Mouse (Mus musculus) midbrain, embryonic 14.5 days (tissue): Measurements from ENCODE around the gene Fam71f1. TPM values are rescaled to one million over a fixed set of nuclear protein-coding genes. Genes with fewer than 3 reads are reported as not detected.

Experiments
- ATAC-seq: fragments of 200-750 bp; cut with Nextera tagmentation; 2 replicates; pipeline ENCODE4 v1.8.0; 2017; ENCODE audit warnings: moderate number of reproducible peaks, moderate library complexity; ENCODE audit not compliant: low FRiP score, low TSS enrichment
- DNase-seq: peaks from one replicate; pipeline ENCODE4 v3.0.0-alpha.2; 2015
- H3K27ac ChIP-seq: fragments of 300-500 bp; sonication (generic); replicated peaks from 2 replicates; pipeline ENCODE4 v1.5.1; 2014; ENCODE audit warnings: mild to moderate bottlenecking, low read depth, low read length, moderate library complexity
- H3K27me3 ChIP-seq: fragments of 300-500 bp; sonication (generic); 2 replicates; pipeline ENCODE4 v1.6.1; 2014; ENCODE audit warnings: low read length, control low read depth, mixed read lengths; ENCODE audit not compliant: control insufficient read depth, insufficient read depth
- H3K36me3 ChIP-seq: fragments of 300-500 bp; sonication (generic); 2 replicates; pipeline ENCODE4 v1.6.1; 2014; ENCODE audit warnings: low read length, control low read depth; ENCODE audit not compliant: control insufficient read depth, insufficient read depth
- H3K4me1 ChIP-seq: fragments of 300-500 bp; sonication (generic); 2 replicates; pipeline ENCODE4 v1.6.1; 2014; ENCODE audit warnings: mild to moderate bottlenecking, antibody characterized with exemption, low read length, control low read depth; ENCODE audit not compliant: control insufficient read depth, insufficient read depth
- H3K4me2 ChIP-seq: fragments of 300-500 bp; sonication (generic); 2 replicates; pipeline ENCODE4 v1.6.1; 2014; ENCODE audit warnings: mild to moderate bottlenecking, low read length, moderate library complexity
- H3K4me3 ChIP-seq: fragments of 300-500 bp; sonication (generic); replicated peaks from 2 replicates; pipeline ENCODE4 v1.5.1; 2014; ENCODE audit warnings: low read depth, low read length
- H3K9ac ChIP-seq: fragments of 300-500 bp; sonication (generic); replicated peaks from 2 replicates; pipeline ENCODE4 v1.6.1; 2014; ENCODE audit warnings: mild to moderate bottlenecking, low read length, moderate library complexity
- H3K9me3 ChIP-seq: fragments of 300-500 bp; sonication (generic); 2 replicates; pipeline ENCODE4 v1.6.1; 2016; ENCODE audit warnings: low read length, control low read depth, mixed read lengths; ENCODE audit not compliant: control insufficient read depth
- WGBS: fragments of 180-500 bp; shearing (Covaris S2); extraction: QIAGEN DNeasy Blood & Tissue Kit; methylation state at CpG from one replicate; pipeline ENCODE4 v1.1.7; 2014; 5-methylcytosine and 5-hydroxymethylcytosine counted together
- polyA plus RNA-seq: library from polyadenylated mRNA; unstranded; fragments of >200 nt; fragmentation: Nextera tagmentation; extraction: Ambion mirVana; gene quantifications from 2 replicates; pipeline ENCODE4 v1.2.1, GENCODE M21; 2014

Fam71f1 gene
- polyA plus RNA-seq, 1 experiment from 2014 or later = not detected

- under 1% methylated on average over 55 of the region's 55 CpGs for WGBS
- H3K36me3 ChIP-seq = no peaks in the 10 kb centered on the region
- peaks cover 12% of the 10 kb centered on the region for H3K4me1 ChIP-seq
- peak; percentile 100 for DNase-seq
- no peaks in the 10 kb centered on the region for H3K27me3 ChIP-seq
- no peaks in the 10 kb centered on the region for H3K9me3 ChIP-seq
- peak within 1 kb of the TSS; percentile 81 for H3K4me2 ChIP-seq
- peak; percentile 100 for ATAC-seq
- H3K9ac ChIP-seq = peak within 1 kb of the TSS; percentile 76
- peak within 1 kb of the TSS; percentile 83 for H3K27ac ChIP-seq
- peak within 1 kb of the TSS; percentile 75 for H3K4me3 ChIP-seq
Observed at GRCm38 (mm10) chr6:29347665-29348370, 28.9 kb downstream of the Fam71f1 start, which contains the start of gene Calu. Gene Calu (plus strand): TSS chr6:29348069.

DNA sequence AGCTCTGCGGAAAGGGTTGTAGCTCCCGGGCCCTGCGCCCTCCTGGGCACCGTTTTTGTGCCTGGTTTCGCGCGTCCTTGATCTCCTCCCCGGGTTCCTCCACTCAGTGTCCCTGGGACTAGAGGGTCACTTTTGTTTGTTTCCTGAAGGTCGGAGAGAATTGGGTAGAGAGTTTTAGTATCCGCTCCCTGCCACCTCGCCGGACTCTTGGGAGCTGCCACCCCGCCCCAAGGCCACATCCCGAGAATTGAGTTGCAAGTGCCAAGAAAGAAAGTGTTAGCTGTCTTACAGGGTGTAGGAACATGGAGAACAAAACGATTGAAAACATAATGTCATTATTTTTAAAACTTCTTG lies 29.4 kb downstream of the Fam71f1 start:
- no peaks in the 10 kb centered on the region for H3K27me3 ChIP-seq
- DNase-seq (no peak), ATAC-seq (no peak)
- peak overlapping the region; percentile 76 for H3K9ac ChIP-seq
- H3K4me1 ChIP-seq = peaks cover 12% of the 10 kb centered on the region
- peak overlapping the region; percentile 83 for H3K27ac ChIP-seq
- under 1% methylated on average over 15 of the region's 15 CpGs for WGBS
- H3K4me2 ChIP-seq = peak overlapping the region; percentile 81
- H3K4me3 ChIP-seq = peak overlapping the region; percentile 75
- no peaks in the 10 kb centered on the region for H3K36me3 ChIP-seq
- H3K9me3 ChIP-seq = no peaks in the 10 kb centered on the region

DNA sequence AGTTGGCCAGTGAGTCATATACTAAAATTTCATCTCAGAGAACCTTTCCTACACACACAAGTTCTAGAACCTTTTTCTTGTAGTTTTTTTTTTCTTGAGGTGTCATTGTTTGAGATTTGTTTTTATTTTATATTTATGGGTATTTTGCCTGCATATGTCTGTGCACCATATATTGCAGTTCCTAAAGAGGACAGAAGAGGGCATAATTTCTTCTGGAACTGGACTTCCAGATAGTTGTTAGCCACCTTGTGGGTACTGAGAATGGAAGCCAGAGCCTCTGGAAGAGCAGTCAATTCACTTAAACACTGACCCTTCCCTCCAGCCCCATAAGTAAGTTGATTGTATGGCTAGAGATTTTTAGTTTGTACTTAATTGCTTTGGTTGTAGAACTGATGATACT lies 32.7 kb downstream of the Fam71f1 start:
- DNase-seq (peak; percentile 7), ATAC-seq (no peak)
- Histone ChIP-seq H3K9me3 (no peaks in the 10 kb centered on the region), H3K4me2 (no peak overlapping the region), H3K36me3 (peaks cover 3% of the 10 kb centered on the region; the same call in 1 of the 2 replicates), H3K4me3 (no peak overlapping the region), H3K9ac (no peak overlapping the region), H3K27ac (no peak overlapping the region), H3K27me3 (no peaks in the 10 kb centered on the region), H3K4me1 (peaks cover 12% of the 10 kb centered on the region)

GRCm38 (mm10) chr6:29352816-29353215 lies 33.9 kb downstream of the Fam71f1 start:
- Histone ChIP-seq H3K4me3 (no peak overlapping the region), H3K27ac (no peak overlapping the region), H3K27me3 (no peaks in the 10 kb centered on the region), H3K4me1 (peaks cover 8% of the 10 kb centered on the region), H3K4me2 (no peak overlapping the region), H3K36me3 (peaks cover 13% of the 10 kb centered on the region), H3K9ac (no peak overlapping the region), H3K9me3 (no peaks in the 10 kb centered on the region)
- DNase-seq (no peak), ATAC-seq (no peak)
- 46% methylated on average over 5 of the region's 5 CpGs for WGBS

GRCm38 (mm10) chr6:29359386-29359785 lies 40.4 kb downstream of the Fam71f1 start:
- ATAC-seq = no peak
- WGBS = 98% methylated on average over 3 of the region's 3 CpGs
- Histone ChIP-seq H3K9ac (no peak overlapping the region), H3K9me3 (no peaks in the 10 kb centered on the region), H3K4me2 (no peak overlapping the region), H3K36me3 (peaks cover 28% of the 10 kb centered on the region), H3K27ac (no peak overlapping the region), H3K4me3 (no peak overlapping the region), H3K27me3 (no peaks in the 10 kb centered on the region), H3K4me1 (no peaks in the 10 kb centered on the region)
- DNase-seq = no peak

DNA sequence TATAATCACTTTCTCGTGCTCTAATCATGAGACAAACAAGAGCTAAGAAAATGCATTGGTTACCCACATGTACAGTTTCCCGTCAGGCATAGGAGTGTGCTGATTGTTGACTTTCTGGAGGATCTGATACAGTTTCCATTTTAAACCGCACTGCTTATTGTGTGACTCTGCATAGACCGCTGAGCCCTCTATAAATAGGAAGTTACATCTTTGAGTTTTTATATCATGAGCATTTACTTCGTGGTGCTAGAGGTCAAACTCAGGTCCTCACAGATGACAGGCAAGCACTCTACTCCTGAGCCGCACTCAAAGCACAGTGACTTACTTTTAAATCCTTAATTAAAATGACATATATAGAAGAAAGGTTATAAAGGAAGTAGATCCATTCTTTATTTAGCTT lies 41.3 kb downstream of the Fam71f1 start:
- WGBS = 94% methylated on average over 6 of the region's 6 CpGs
- peaks cover 30% of the 10 kb centered on the region for H3K36me3 ChIP-seq
- no peak for ATAC-seq

DNA sequence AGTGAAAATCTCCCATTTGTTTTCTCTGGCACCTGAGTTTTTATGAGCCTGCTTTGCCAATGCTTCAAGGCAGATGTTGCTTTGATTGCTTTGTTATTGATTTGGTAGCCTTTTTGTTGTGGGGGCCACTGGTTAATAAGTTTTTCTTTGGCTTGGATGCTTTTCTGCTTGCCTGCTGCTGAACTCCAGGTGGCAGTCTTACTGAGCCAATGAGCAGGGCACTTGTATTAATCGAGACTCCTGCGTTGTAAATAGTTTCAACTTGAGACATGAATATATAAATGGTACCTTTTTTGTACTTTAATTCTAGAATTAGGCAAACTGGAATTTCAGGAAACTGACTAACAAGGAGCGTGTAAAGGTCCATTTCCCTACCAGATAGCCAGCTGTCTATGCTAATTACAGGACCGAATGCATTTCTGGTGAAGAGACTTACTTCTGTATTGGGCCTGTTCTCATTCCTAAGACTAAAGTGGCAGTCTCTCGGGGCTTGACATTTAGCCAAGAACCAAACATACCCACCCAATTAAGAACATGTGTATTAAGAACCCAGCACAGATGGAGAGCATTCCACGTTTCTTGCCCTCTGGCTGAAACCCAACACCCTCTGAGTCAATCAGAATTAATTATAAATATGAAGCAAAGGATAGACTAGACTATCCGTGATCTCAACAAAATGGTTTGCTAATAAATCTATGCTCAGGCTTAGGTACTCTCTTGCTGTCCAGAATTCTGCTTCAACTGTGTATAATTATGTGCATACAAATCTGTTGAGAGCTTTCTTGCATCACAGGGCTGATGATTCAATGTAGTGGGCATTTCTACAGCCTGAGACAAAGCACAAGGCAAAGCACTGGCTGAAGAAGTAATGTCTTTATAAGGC lies 43.5 kb downstream of the Fam71f1 start:
- 58% methylated on average over 7 of the region's 7 CpGs for WGBS

More for the DNA sequence above, 41.3 kb downstream of the Fam71f1 start:
- no peak for DNase-seq
- Histone ChIP-seq H3K27ac (no peak overlapping the region), H3K9ac (no peak overlapping the region), H3K27me3 (no peaks in the 10 kb centered on the region), H3K4me3 (no peak overlapping the region), H3K9me3 (no peaks in the 10 kb centered on the region), H3K4me1 (no peaks in the 10 kb centered on the region), H3K4me2 (no peak overlapping the region)

DNA sequence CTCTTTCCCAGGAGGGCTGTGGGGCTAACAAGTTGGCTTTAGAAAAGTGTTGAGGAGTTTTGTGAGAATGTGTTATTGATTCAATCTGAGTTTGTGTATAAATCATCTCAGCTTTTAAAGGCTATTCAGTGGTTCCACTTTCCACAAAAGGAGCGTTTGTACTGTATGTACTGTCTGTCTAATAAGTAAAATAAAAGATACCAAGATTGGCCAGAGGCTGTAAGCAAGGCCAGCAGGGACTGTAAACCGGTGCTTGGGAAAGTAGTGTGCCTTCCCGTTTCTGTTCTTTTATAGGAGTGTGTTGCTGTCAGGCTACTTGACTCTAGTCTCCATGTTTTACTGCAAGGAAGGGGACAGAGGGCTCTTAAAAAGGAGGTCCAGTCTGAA lies 44.2 kb downstream of the Fam71f1 start:
- Histone ChIP-seq H3K4me1 (no peaks in the 10 kb centered on the region), H3K4me3 (no peak overlapping the region), H3K4me2 (no peak overlapping the region), H3K9ac (no peak overlapping the region), H3K27me3 (no peaks in the 10 kb centered on the region), H3K9me3 (no peaks in the 10 kb centered on the region), H3K27ac (no peak overlapping the region; the same call in 1 of the 2 replicates), H3K36me3 (peaks cover 42% of the 10 kb centered on the region)
- WGBS = 84% methylated on average over 3 of the region's 3 CpGs
- DNase-seq (no peak), ATAC-seq (no peak)

More for the DNA sequence above, 43.5 kb downstream of the Fam71f1 start:
- Histone ChIP-seq H3K4me3 (no peak overlapping the region), H3K9me3 (no peaks in the 10 kb centered on the region), H3K4me2 (no peak overlapping the region), H3K4me1 (no peaks in the 10 kb centered on the region), H3K27me3 (no peaks in the 10 kb centered on the region), H3K36me3 (peaks cover 40% of the 10 kb centered on the region), H3K27ac (no peak overlapping the region), H3K9ac (no peak overlapping the region)
- ATAC-seq = no peak
- peak; percentile 43 for DNase-seq
